Mouse (Mus musculus): ENCODE data around the gene Tmtc2.

The Tmtc2 gene

GRCm38 (mm10) chr10:105288472-105288871 lies 285.8 kb downstream of the Tmtc2 start:
- DNase-seq (ENCODE audit: low read depth): no peak

- DNase-seq (ENCODE audit: low read depth): no peak
Observed at GRCm38 (mm10) chr10:105287575-105287974, 286.7 kb downstream of the Tmtc2 start.

- DNase-seq (ENCODE audit: low read depth): no peak
Observed at GRCm38 (mm10) chr10:105287064-105287463, 287.2 kb downstream of the Tmtc2 start.

- DNase-seq (ENCODE audit: low read depth): no peak
Observed at GRCm38 (mm10) chr10:105286221-105286620, 288.0 kb downstream of the Tmtc2 start.

- DNase-seq (ENCODE audit: low read depth): no peak
Observed at GRCm38 (mm10) chr10:105284171-105284570, 290.1 kb downstream of the Tmtc2 start.

- DNase-seq (ENCODE audit: low read depth): no peak
Observed at GRCm38 (mm10) chr10:105280933-105281332, 293.3 kb downstream of the Tmtc2 start.

- DNase-seq (ENCODE audit: low read depth): no peak
Observed at GRCm38 (mm10) chr10:105260053-105260452, 314.2 kb downstream of the Tmtc2 start.

GRCm38 (mm10) chr10:105238291-105238690 lies 336.0 kb downstream of the Tmtc2 start:
- peak; percentile 28 for DNase-seq (ENCODE audit: low read depth)

- no peak for DNase-seq (ENCODE audit: low read depth)
Observed at GRCm38 (mm10) chr10:105232864-105233263, 341.4 kb downstream of the Tmtc2 start.

GRCm38 (mm10) chr10:105230416-105230815 lies 343.8 kb downstream of the Tmtc2 start:
- DNase-seq (ENCODE audit: low read depth): no peak

- no peak for DNase-seq (ENCODE audit: low read depth)
Observed at GRCm38 (mm10) chr10:105228623-105229022, 345.6 kb downstream of the Tmtc2 start.

GRCm38 (mm10) chr10:105227631-105228030 lies 346.6 kb downstream of the Tmtc2 start:
- no peak for DNase-seq (ENCODE audit: low read depth)

- DNase-seq (ENCODE audit: low read depth): no peak
Observed at GRCm38 (mm10) chr10:105225714-105226113, 348.5 kb downstream of the Tmtc2 start.

GRCm38 (mm10) chr10:105222904-105223303 lies 351.3 kb downstream of the Tmtc2 start:
- no peak for DNase-seq (ENCODE audit: low read depth)

GRCm38 (mm10) chr10:105201491-105201890 lies 372.8 kb downstream of the Tmtc2 start:
- no peak for DNase-seq (ENCODE audit: low read depth)

GRCm38 (mm10) chr10:105200678-105201077 lies 373.6 kb downstream of the Tmtc2 start:
- DNase-seq (ENCODE audit: low read depth): no peak

- DNase-seq (ENCODE audit: low read depth): no peak
Observed at GRCm38 (mm10) chr10:105200092-105200491, 374.2 kb downstream of the Tmtc2 start.

GRCm38 (mm10) chr10:105199515-105199914 lies 374.7 kb downstream of the Tmtc2 start:
- DNase-seq (ENCODE audit: low read depth): no peak

- DNase-seq (ENCODE audit: low read depth): no peak
Observed at GRCm38 (mm10) chr10:105195377-105195776, 378.9 kb downstream of the Tmtc2 start.

- DNase-seq (ENCODE audit: low read depth): no peak
Observed at GRCm38 (mm10) chr10:105193756-105194460, 380.3 kb downstream of the Tmtc2 start.

GRCm38 (mm10) chr10:105192071-105192470 lies 382.2 kb downstream of the Tmtc2 start:
- DNase-seq (ENCODE audit: low read depth): no peak

- DNase-seq (ENCODE audit: low read depth): no peak
Observed at GRCm38 (mm10) chr10:105189746-105190145, 384.5 kb downstream of the Tmtc2 start.

- DNase-seq (ENCODE audit: low read depth): peak; percentile 8
Observed at GRCm38 (mm10) chr10:105186636-105187035, 387.6 kb downstream of the Tmtc2 start.

GRCm38 (mm10) chr10:105168443-105169102 lies 405.7 kb downstream of the Tmtc2 start:
- no peak for DNase-seq (ENCODE audit: low read depth)
